Mouse (Mus musculus) T-helper 2 cell (primary cell): ENCODE results near the gene Atf7ip.
"Not testable (repeated sequence)": the region's sequence is repeated elsewhere in the genome, so short reads cannot be mapped to it uniquely, and the experiment has no call there.

Experiments used
- in situ Hi-C: fragments of 300-600 bp; cut with MboI, MseI; formaldehyde crosslinking; loops from one replicate; pipeline ENCODE4 v1.15.1; 2025; ENCODE audit warnings: high pct_unique_total_duplicates

Gene Atf7ip

GRCm38 (mm10) chr6:136505867-136506266 lies at the start of gene Atf7ip:
Gene Atf7ip, plus strand, starts transcription at chr6:136506167.
- in situ Hi-C loops: not testable (repeated sequence)

GRCm38 (mm10) chr6:136456302-136456701 lies 49.7 kb upstream of the Atf7ip start:
- in situ Hi-C loops: no loop called here

- in situ Hi-C loops: no loop called here
Measured at GRCm38 (mm10) chr6:136459156-136459555, 46.8 kb upstream of the Atf7ip start.

GRCm38 (mm10) chr6:136463491-136463890 lies 42.5 kb upstream of the Atf7ip start:
- in situ Hi-C loops: loop anchor here (5.0 kb wide), 2 partner anchors 36 to 94 kb away; no protein-coding TSS in a partner anchor

GRCm38 (mm10) chr6:136464121-136464621 lies 41.8 kb upstream of the Atf7ip start:
- in situ Hi-C loops: loop anchor here (5.0 kb wide), 2 partner anchors 37 to 93 kb away; no protein-coding TSS in a partner anchor

- in situ Hi-C loops: loop anchor here (5.0 kb wide), 1 partner anchor 52 kb away; no protein-coding TSS in a partner anchor
Measured at GRCm38 (mm10) chr6:136465021-136465420, 40.9 kb upstream of the Atf7ip start.

- in situ Hi-C loops: loop anchor here (5.0 kb wide), 1 partner anchor 51 kb away; no protein-coding TSS in a partner anchor
Measured at GRCm38 (mm10) chr6:136465959-136466381, 40.0 kb upstream of the Atf7ip start.

GRCm38 (mm10) chr6:136466956-136467750 lies 38.8 kb upstream of the Atf7ip start:
- in situ Hi-C loops: loop anchor here (5.0 kb wide), 1 partner anchor 50 kb away; no protein-coding TSS in a partner anchor

GRCm38 (mm10) chr6:136467837-136468236 lies 38.1 kb upstream of the Atf7ip start:
- in situ Hi-C loops: loop anchor here (5.0 kb wide), 1 partner anchor 49 kb away; no protein-coding TSS in a partner anchor

GRCm38 (mm10) chr6:136468401-136468912 lies 37.5 kb upstream of the Atf7ip start:
- in situ Hi-C loops: loop anchor here (5.0 kb wide), 1 partner anchor 49 kb away; no protein-coding TSS in a partner anchor

- in situ Hi-C loops: loop anchor here (5.0 kb wide), 1 partner anchor 48 kb away; no protein-coding TSS in a partner anchor
Measured at GRCm38 (mm10) chr6:136468974-136469792, 36.8 kb upstream of the Atf7ip start.

GRCm38 (mm10) chr6:136469807-136470206 lies 36.2 kb upstream of the Atf7ip start:
- in situ Hi-C loops: loop anchor here (5.0 kb wide), 1 partner anchor 47 kb away; no protein-coding TSS in a partner anchor

GRCm38 (mm10) chr6:136470321-136471230 lies 35.4 kb upstream of the Atf7ip start:
- in situ Hi-C loops: no loop called here

- in situ Hi-C loops: no loop called here
Measured at GRCm38 (mm10) chr6:136471601-136472000, 34.4 kb upstream of the Atf7ip start.

- in situ Hi-C loops: no loop called here
Measured at GRCm38 (mm10) chr6:136472779-136473178, 33.2 kb upstream of the Atf7ip start.

- in situ Hi-C loops: no loop called here
Measured at GRCm38 (mm10) chr6:136473472-136474129, 32.4 kb upstream of the Atf7ip start.

GRCm38 (mm10) chr6:136475171-136475860 lies 30.7 kb upstream of the Atf7ip start:
- in situ Hi-C loops: no loop called here

- in situ Hi-C loops: no loop called here
Measured at GRCm38 (mm10) chr6:136477878-136478277, 28.1 kb upstream of the Atf7ip start.

- in situ Hi-C loops: no loop called here
Measured at GRCm38 (mm10) chr6:136483531-136483930, 22.4 kb upstream of the Atf7ip start.
